9 mouse cellular contexts compared by ENCODE assay signal in the genomic region with DNA sequence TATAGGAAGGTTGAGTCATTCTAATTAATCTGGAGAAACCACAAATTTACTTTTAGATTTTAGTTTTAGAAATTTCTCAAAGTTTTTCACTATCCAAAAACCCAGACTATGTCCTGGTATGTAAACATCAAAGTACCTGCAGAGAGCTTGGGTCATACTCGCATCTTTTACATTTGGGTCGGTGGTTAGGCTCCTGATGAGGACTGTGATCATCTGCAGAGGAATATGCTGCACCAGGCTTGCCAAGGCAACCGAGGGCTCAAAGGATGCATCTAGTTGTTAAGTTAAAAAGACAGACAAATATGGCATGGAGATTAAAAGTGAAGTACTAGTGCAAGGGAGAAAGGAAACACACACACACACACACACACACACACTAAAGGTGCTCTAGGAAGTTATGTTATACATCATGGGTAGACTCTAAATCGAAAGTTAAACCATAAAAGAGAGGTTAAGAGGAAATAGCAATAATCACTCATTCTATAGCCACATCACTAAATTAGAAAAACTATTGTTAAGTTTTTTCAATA. TPM values are rescaled to one million over a fixed set of nuclear protein-coding genes. Genes with fewer than 3 reads are reported as not detected.
DNase-seq lines count a peak whose midpoint lies in the region; ATAC-seq and TF ChIP-seq lines count a peak whose summit lies in the region.
"Had no signal": no experiment of that assay in that cellular context is flagged by ENCODE, and none has a peak within 500 bp of the region (broad histone marks: within the 10 kb centered on the region; RNA-seq: fewer than 3 reads in every experiment).

No protein-coding gene starts in this region.

- no peak for TF ChIP-seq CTCF in CH12.LX (conservative IDR thresholded peaks at IDR 0.05 in 1 of 2, IDR thresholded peaks at IDR 0.05 in 1 of 2; ENCODE audit: low read depth in 2 of 2, low read length in 2 of 2)

- dilution Hi-C loops in CH12.LX (cut with MboI; ENCODE audit: extremely low pct_ligation_motif_present, extremely low pct_unique_long_range_greater_than_20kb, low sequenced_read_pairs) = no loop called here

- no peak for TF ChIP-seq RAD21 in CH12.LX (IDR thresholded peaks at IDR 0.05; ENCODE audit: low read depth, low read length)

- H3K9me3 ChIP-seq in hindbrain, embryonic 10.5 days = no peaks in the 10 kb centered on the region
- no peaks in the 10 kb centered on the region for H3K9me3 ChIP-seq in hindbrain, embryonic 11.5 days (ENCODE audit: control insufficient read depth, low read length)
- H3K9me3 ChIP-seq in CH12.LX (replicated peaks; ENCODE audit: low read length) = no peaks in the 10 kb centered on the region
- H3K9me3 ChIP-seq in forebrain, embryonic 15.5 days = no peaks in the 10 kb centered on the region

- peaks cover 58% of the 10 kb centered on the region for H3K79me2 ChIP-seq in CH12.LX (replicated peaks; ENCODE audit: control insufficient read depth, extremely low read depth, insufficient read depth, poor library complexity, severe bottlenecking)
- H3K79me2 ChIP-seq in macrophage (ENCODE audit: inconsistent target) = peaks cover 73% of the 10 kb centered on the region

- peak overlapping the region; percentile 97 for H3K4me3 ChIP-seq in hindbrain, embryonic 10.5 days
- no peak overlapping the region for H3K4me3 ChIP-seq in hindbrain, embryonic 11.5 days (ENCODE audit: low read depth, low read length)
- H3K4me3 ChIP-seq in CH12.LX (replicated peaks in 1 of 3; ENCODE audit: low read depth in 2 of 3, low read length in 2 of 3, poor library complexity in 1 of 3) = peak overlapping the region; percentile 62 to 96 (median 89)
- no peak overlapping the region for H3K4me3 ChIP-seq in forebrain, embryonic 15.5 days
- H3K4me3 ChIP-seq in macrophage (ENCODE audit: inconsistent target) = peak overlapping the region; percentile 85

- intact Hi-C loops in left cerebral cortex, postnatal 36 days (cut with DNase I) = no loop called here

- H3K27ac ChIP-seq in hindbrain, embryonic 10.5 days = no peak overlapping the region
- no peak overlapping the region for H3K27ac ChIP-seq in hindbrain, embryonic 11.5 days (ENCODE audit: low read depth, low read length)
- H3K27ac ChIP-seq in CH12.LX (ENCODE audit: insufficient read depth, low read depth) (no peak overlapping the region), macrophage (no peak overlapping the region)
- no peak overlapping the region for H3K27ac ChIP-seq in forebrain, embryonic 15.5 days (replicated peaks)

- H3K9ac ChIP-seq in hindbrain, embryonic 11.5 days (ENCODE audit: low read depth, low read length) = no peak overlapping the region
- H3K9ac ChIP-seq in CH12.LX (ENCODE audit: insufficient read depth, low read depth) = no peak overlapping the region; the same call in 1 of the 2 replicates
- H3K9ac ChIP-seq in forebrain, embryonic 15.5 days (replicated peaks) = no peak overlapping the region

- no peak for TF ChIP-seq POLR2A in CH12.LX (IDR thresholded peaks at IDR 0.05; ENCODE audit: low read depth, low read length)

- H3K4me1 ChIP-seq in hindbrain, embryonic 10.5 days (replicated peaks) = peaks cover 28% of the 10 kb centered on the region
- peaks cover 4% of the 10 kb centered on the region; the same call in 1 of the 2 replicates for H3K4me1 ChIP-seq in hindbrain, embryonic 11.5 days (replicated peaks; ENCODE audit: control insufficient read depth, insufficient read depth, low read length)
- H3K4me1 ChIP-seq in CH12.LX (ENCODE audit: control insufficient read depth in 1 of 2, insufficient read depth in 2 of 2) = peaks cover 2 to 24% of the 10 kb centered on the region in 2 experiments; a peak in 2 of 4 replicates
- H3K4me1 ChIP-seq in forebrain, embryonic 15.5 days = peaks cover 42% of the 10 kb centered on the region

- in situ Hi-C loops in CH12.LX (cut with MboI; ENCODE audit: low pct_ligation_motif_present, low pct_unique_long_range_greater_than_20kb, low sequenced_read_pairs) = no loop called here

- 90% methylated on average over 4 of the region's 4 CpGs for WGBS in hindbrain, embryonic 10.5 days
- WGBS in hindbrain, embryonic 11.5 days = 89% methylated on average over 4 of the region's 4 CpGs
- WGBS in forebrain, embryonic 15.5 days = 91% methylated on average over 4 of the region's 4 CpGs
- WGBS in macrophage (ENCODE audit: missing documents) = 30% methylated on average over 4 of the region's 4 CpGs

- no peak for TF ChIP-seq EP300 in CH12.LX (IDR thresholded peaks at IDR 0.05; ENCODE audit: low read length)

- no peak for ATAC-seq in hindbrain, embryonic 11.5 days (ENCODE audit: low FRiP score)
- ATAC-seq in forebrain, embryonic 15.5 days (replicated peaks) = no peak

- H3K36me3 ChIP-seq in hindbrain, embryonic 10.5 days = peaks cover 44% of the 10 kb centered on the region
- H3K36me3 ChIP-seq in hindbrain, embryonic 11.5 days (ENCODE audit: control insufficient read depth, insufficient read depth, low read length) = no peaks in the 10 kb centered on the region
- H3K36me3 ChIP-seq in CH12.LX (replicated peaks in 1 of 2; ENCODE audit: control insufficient read depth in 1 of 2, insufficient read depth in 1 of 2, low read length in 1 of 2) (peaks cover 6 to 34% of the 10 kb centered on the region in 2 experiments), macrophage (ENCODE audit: inconsistent target) (peaks cover 13% of the 10 kb centered on the region; the same call in 1 of the 2 replicates)
- H3K36me3 ChIP-seq in forebrain, embryonic 15.5 days = peaks cover 12% of the 10 kb centered on the region; the same call in 1 of the 2 replicates

- no peak for DNase-seq in hindbrain, embryonic 10.5 days (ENCODE audit: low spot score)
- no peak for DNase-seq in hindbrain, embryonic 11.5 days (ENCODE audit: low spot score)
- DNase-seq in CH12.LX (ENCODE audit: extremely low read depth) = no peak
- DNase-seq in left cerebral cortex, postnatal 36 days (ENCODE audit: low spot score in 2 of 2) = no peak
- DNase-seq in cerebellum, adult 9-10 months = no peak
- no peak for DNase-seq in spleen, adult 18-20 months
- DNase-seq: kidney, adult 18-20 months had no signal

- H3K27me3 ChIP-seq in hindbrain, embryonic 10.5 days (ENCODE audit: insufficient read depth, poor library complexity, severe bottlenecking) = no peaks in the 10 kb centered on the region
- H3K27me3 ChIP-seq in hindbrain, embryonic 11.5 days (ENCODE audit: control insufficient read depth, insufficient read depth, low read length) = no peaks in the 10 kb centered on the region
- no peaks in the 10 kb centered on the region for H3K27me3 ChIP-seq in CH12.LX (replicated peaks)
- H3K27me3 ChIP-seq in forebrain, embryonic 15.5 days = no peaks in the 10 kb centered on the region

- no peak overlapping the region for H3K4me2 ChIP-seq in hindbrain, embryonic 11.5 days (replicated peaks; ENCODE audit: low read depth, low read length)
- H3K4me2 ChIP-seq in CH12.LX (ENCODE audit: insufficient read depth, low read depth, poor library complexity, severe bottlenecking) = peak overlapping the region; percentile 92
- H3K4me2 ChIP-seq in forebrain, embryonic 15.5 days (replicated peaks) = peak overlapping the region; percentile 30

TF ChIP-seq in CH12.LX, 34 proteins besides CTCF, POLR2A, EP300 and RAD21:
- TF ChIP-seq SMC3 (IDR thresholded peaks at IDR 0.05; ENCODE audit: low read depth, low read length) (no peak), MEF2A (IDR thresholded peaks at IDR 0.05; ENCODE audit: borderline replicate concordance, low read depth, low read length) (no peak), ZNF384 (IDR thresholded peaks at IDR 0.05; ENCODE audit: low read depth, low read length) (no peak), GABPA (IDR thresholded peaks at IDR 0.05; ENCODE audit: insufficient replicate concordance, low read depth, low read length) (no peak), MXI1 (IDR thresholded peaks at IDR 0.05; ENCODE audit: low read depth, low read length) (no peak)

RNA-seq across cellular contexts. Expression of a gene that starts 2.6 kb away (rescaled TPM):
- 22.5 and 24.2 TPM in 2 replicates for polyA plus RNA-seq in hindbrain, embryonic 10.5 days (2016; fragmentation: Nextera tagmentation; extraction: Ambion mirVana)
- 29.0 and 32.3 TPM in 2 replicates for polyA plus RNA-seq in hindbrain, embryonic 11.5 days (2014; fragmentation: Nextera tagmentation; extraction: Ambion mirVana)
- total RNA-seq in CH12.LX (2012; rRNA removed) (20.4 and 24.4 TPM in 2 replicates), CH12.LX (2014; rRNA removed) (30.6 and 32.2 TPM in 2 replicates)
- polyA plus RNA-seq in CH12.LX (2012; ENCODE audit: insufficient read length, low read depth) (15.7 and 19.3 TPM in 2 replicates), macrophage (2018) (14.4 to 17.0 TPM (median 15.7 TPM) in 3 replicates)
- 21.7 and 23.1 TPM in 2 replicates for polyA plus RNA-seq in forebrain, embryonic 15.5 days (2015; fragmentation: Nextera tagmentation; extraction: Ambion mirVana)
- total RNA-seq in macrophage (2018; cell fraction: chromatin; rRNA removed) = 10 to 100 TPM; 24.7 to 63.7 (median 45.1) TPM
- 10 to 100 TPM; 14.1 to 24.6 (median 20.0) TPM for total RNA-seq in macrophage (2018; cell fraction: cytosol; rRNA removed)
- 10 to 100 TPM; 26.3 to 55.4 (median 41.0) TPM for total RNA-seq in macrophage (2018; cell fraction: nucleus; rRNA removed)
- total RNA-seq in left cerebral cortex, postnatal 36 days (2021) = 10 to 100 TPM; 22.1 to 23.7 TPM

Comparison
In these comparisons a context has a peak if more than half of its experiments do, and no peak if none do; other contexts are left out.
1. H3K4me3 ChIP-seq: peak in hindbrain, embryonic 10.5 days (single experiment), CH12.LX (3 of 3) and macrophage (single experiment); none in hindbrain, embryonic 11.5 days (single experiment) and forebrain, embryonic 15.5 days (single experiment).